ENCODE assay signal across 9 mouse cellular contexts in genomic region chr12:103142550-103143010, GRCm38 (mm10).
A peak's percentile ranks its signal among the peaks of the same experiment; 100 is the strongest.
DNase-seq lines count a peak whose midpoint lies in the region; ATAC-seq lines count a peak whose summit lies in the region.
"Had no signal": no experiment of that assay in that cellular context is flagged by ENCODE, and none has a peak within 500 bp of the region (broad histone marks: within the 10 kb centered on the region; RNA-seq: fewer than 3 reads in every experiment).

No protein-coding gene starts in this region.

- no peaks in the 10 kb centered on the region for H3K9me3 ChIP-seq in limb, embryonic 11.5 days (ENCODE audit: control insufficient read depth, low read length)
- no peaks in the 10 kb centered on the region; the same call in 1 of the 2 replicates for H3K9me3 ChIP-seq in limb, embryonic 10.5 days (replicated peaks)
- H3K9me3 ChIP-seq in heart, embryonic 11.5 days (replicated peaks; ENCODE audit: control insufficient read depth, low read length) = no peaks in the 10 kb centered on the region
- no peaks in the 10 kb centered on the region for H3K9me3 ChIP-seq in neural tube, embryonic 11.5 days (ENCODE audit: control insufficient read depth, low read length)

- no peak overlapping the region for H3K4me2 ChIP-seq in limb, embryonic 11.5 days (ENCODE audit: low read depth, severe bottlenecking)
- H3K4me2 ChIP-seq in heart, embryonic 11.5 days = peak overlapping the region; percentile 45
- H3K4me2 ChIP-seq in neural tube, embryonic 11.5 days (ENCODE audit: low read depth) = no peak overlapping the region
- H3K4me2 ChIP-seq: midbrain, embryonic 12.5 days had no signal

- H3K27ac ChIP-seq in limb, embryonic 11.5 days (replicated peaks; ENCODE audit: low read depth, low read length) = no peak overlapping the region
- H3K27ac ChIP-seq in limb, embryonic 10.5 days = no peak overlapping the region
- no peak overlapping the region for H3K27ac ChIP-seq in heart, embryonic 11.5 days (ENCODE audit: low read depth, low read length)
- no peak overlapping the region for H3K27ac ChIP-seq in neural tube, embryonic 11.5 days (ENCODE audit: low read depth, low read length)
- H3K27ac ChIP-seq: midbrain, embryonic 12.5 days had no signal

- no peak overlapping the region for H3K9ac ChIP-seq in limb, embryonic 11.5 days (ENCODE audit: low read length)
- H3K9ac ChIP-seq in heart, embryonic 11.5 days (ENCODE audit: low read depth, low read length) = no peak overlapping the region
- H3K9ac ChIP-seq in neural tube, embryonic 11.5 days (ENCODE audit: low read length) = no peak overlapping the region
- H3K9ac ChIP-seq: midbrain, embryonic 12.5 days had no signal

- DNase-seq in limb, embryonic 11.5 days (ENCODE audit: low spot score) = peak; percentile 42
- DNase-seq in limb, embryonic 10.5 days (ENCODE audit: low spot score) = no peak
- DNase-seq in MN1 (ENCODE audit: low spot score) = peak; percentile 75
- DNase-seq in cerebellum, adult 8-10 months = peak; percentile 31
- DNase-seq in large intestine, adult 2 months (ENCODE audit: low read depth, low spot score) = peak; percentile 45
- peak; percentile 30 for DNase-seq in neural tube, embryonic 11.5 days (ENCODE audit: low spot score)

- WGBS in limb, embryonic 11.5 days = 62% methylated on average over 9 of the region's 9 CpGs
- WGBS in limb, embryonic 10.5 days = 65% methylated on average over 9 of the region's 9 CpGs
- WGBS in heart, embryonic 11.5 days (ENCODE audit: insufficient replicate concordance) = 33% methylated on average over 9 of the region's 9 CpGs
- 37% methylated on average over 9 of the region's 9 CpGs for WGBS in large intestine, adult 2 months
- WGBS in neural tube, embryonic 11.5 days = 63% methylated on average over 9 of the region's 9 CpGs

- no peak overlapping the region for H3K4me3 ChIP-seq in limb, embryonic 11.5 days (ENCODE audit: low read depth, low read length)
- H3K4me3 ChIP-seq in limb, embryonic 10.5 days = no peak overlapping the region
- no peak overlapping the region for H3K4me3 ChIP-seq in heart, embryonic 11.5 days (ENCODE audit: low read depth, low read length)
- no peak overlapping the region for H3K4me3 ChIP-seq in neural tube, embryonic 11.5 days (ENCODE audit: low read depth, low read length)
- H3K4me3 ChIP-seq: midbrain, embryonic 12.5 days had no signal

- no peaks in the 10 kb centered on the region for H3K4me1 ChIP-seq in limb, embryonic 11.5 days (ENCODE audit: control insufficient read depth, insufficient read depth, low read length)
- no peaks in the 10 kb centered on the region for H3K4me1 ChIP-seq in limb, embryonic 10.5 days
- H3K4me1 ChIP-seq in heart, embryonic 11.5 days (ENCODE audit: control insufficient read depth, insufficient read depth, low read length) = no peaks in the 10 kb centered on the region
- H3K4me1 ChIP-seq in neural tube, embryonic 11.5 days (ENCODE audit: control insufficient read depth, insufficient read depth, low read length) = no peaks in the 10 kb centered on the region

- no peaks in the 10 kb centered on the region for H3K27me3 ChIP-seq in limb, embryonic 11.5 days (ENCODE audit: control insufficient read depth, insufficient read depth, low read length)
- no peaks in the 10 kb centered on the region for H3K27me3 ChIP-seq in limb, embryonic 10.5 days (ENCODE audit: low read depth, poor library complexity, severe bottlenecking)
- H3K27me3 ChIP-seq in heart, embryonic 11.5 days (ENCODE audit: control insufficient read depth, insufficient read depth, low read length) = no peaks in the 10 kb centered on the region
- no peaks in the 10 kb centered on the region for H3K27me3 ChIP-seq in neural tube, embryonic 11.5 days (ENCODE audit: control insufficient read depth, insufficient read depth, low read length)
- H3K27me3 ChIP-seq: midbrain, embryonic 12.5 days had no signal

- no peak for ATAC-seq in limb, embryonic 11.5 days (ENCODE audit: insufficient number of reproducible peaks, low FRiP score, low TSS enrichment, low read depth)
- ATAC-seq in heart, embryonic 11.5 days (replicated peaks; ENCODE audit: insufficient number of reproducible peaks, low FRiP score, low TSS enrichment) = no peak
- ATAC-seq in neural tube, embryonic 11.5 days (ENCODE audit: insufficient read depth, low FRiP score, low TSS enrichment) = no peak
- ATAC-seq in erythroblast, adult 5-6 weeks (replicated peaks; ENCODE audit: low FRiP score, poor library complexity, severe bottlenecking) = no peak

- H3K36me3 ChIP-seq in limb, embryonic 11.5 days (ENCODE audit: control insufficient read depth, insufficient read depth, low read length) = no peaks in the 10 kb centered on the region
- H3K36me3 ChIP-seq in limb, embryonic 10.5 days = no peaks in the 10 kb centered on the region
- no peaks in the 10 kb centered on the region for H3K36me3 ChIP-seq in heart, embryonic 11.5 days (ENCODE audit: control insufficient read depth, insufficient read depth, low read length)
- H3K36me3 ChIP-seq in neural tube, embryonic 11.5 days (ENCODE audit: control insufficient read depth, insufficient read depth, low read length) = no peaks in the 10 kb centered on the region
